Mouse (Mus musculus) brain, embryonic 14.5 days (tissue): Measurements from ENCODE around the gene Ttll2.
"Not testable (repeated sequence)": the region's sequence is repeated elsewhere in the genome, so short reads cannot be mapped to it uniquely, and the experiment has no call there.

Experiments
- CTCF ChIP-seq: fragments of 200-500 bp; IDR thresholded peaks from 2 replicates; pipeline ENCODE4 v1.5.1; 2012; ENCODE audit warnings: inconsistent platforms, mild to moderate bottlenecking, moderate library complexity, borderline replicate concordance; ENCODE audit not compliant: insufficient read depth, insufficient read length; ENCODE audit errors: extremely low read depth
- POLR2A ChIP-seq: fragments of 200-500 bp; IDR thresholded peaks from 2 replicates; pipeline ENCODE4 v1.6.1; 2012; ENCODE audit warnings: mild to moderate bottlenecking, inconsistent platforms, borderline replicate concordance; ENCODE audit not compliant: poor library complexity, insufficient read depth, insufficient read length, severe bottlenecking; ENCODE audit errors: extremely low read depth

DNA sequence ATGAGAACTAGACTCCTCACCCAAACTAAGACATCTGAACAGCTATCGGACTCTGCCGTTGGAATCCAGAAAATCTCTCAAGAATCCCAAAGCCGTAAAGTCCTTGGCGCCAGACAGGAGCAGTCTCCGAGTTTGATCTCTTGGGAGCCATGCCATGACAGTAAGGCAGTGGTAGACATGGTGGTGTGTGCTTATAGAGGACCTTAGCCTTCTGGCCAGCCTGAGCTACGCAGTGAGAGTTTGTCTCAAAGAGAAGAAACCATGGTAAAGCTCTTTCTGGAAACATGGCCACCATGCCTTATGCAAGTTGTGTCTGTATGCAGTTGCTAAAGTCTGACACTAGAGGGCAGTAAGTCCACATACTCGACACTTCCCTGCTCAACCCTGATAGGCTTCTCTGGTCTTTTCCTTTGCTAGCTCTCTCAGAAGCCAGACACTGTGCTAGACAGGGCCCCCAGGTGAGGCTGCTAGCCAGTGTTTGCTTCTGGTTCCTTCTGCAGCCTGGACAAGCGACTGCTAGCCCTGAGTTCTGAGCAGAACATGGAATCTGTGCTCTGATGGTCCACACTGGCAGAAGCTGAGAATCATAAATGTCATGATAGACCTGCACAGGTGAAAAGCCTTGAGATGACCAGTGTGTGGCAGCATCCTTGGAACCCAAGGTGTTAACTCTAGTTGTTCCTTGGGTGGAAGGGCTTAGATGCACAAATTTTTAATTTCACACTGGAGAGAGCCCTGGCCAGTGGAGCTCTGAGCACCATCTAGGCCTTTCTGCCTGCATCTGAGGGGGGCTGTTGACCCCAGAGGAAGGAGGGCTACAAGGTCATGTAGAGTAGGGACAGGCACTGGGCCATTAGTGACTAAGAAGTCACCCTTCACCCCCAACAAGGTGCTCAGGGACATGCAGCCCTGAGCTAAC, 46.0 kb downstream of the Ttll2 start:
- TF ChIP-seq POLR2A, result not testable (repeated sequence)
- TF ChIP-seq CTCF, result peak; percentile 37; the same call in 1 of the 2 replicates
